Mouse (Mus musculus) large intestine, adult 2 months (tissue): ENCODE measurements around the gene Galnt10. TPM values are rescaled to one million over a fixed set of nuclear protein-coding genes. Genes with fewer than 3 reads are reported as not detected.

ENCODE experiments used
- DNase-seq: peaks from one replicate; pipeline ENCODE4 v3.0.0-alpha.2; 2012; ENCODE audit warnings: low read depth, low spot score
- WGBS: fragments of 180-500 bp; shearing (Covaris S2); methylation state at CpG from one replicate; pipeline ENCODE4 v1.1.7; 2018; 5-methylcytosine and 5-hydroxymethylcytosine counted together
- polyA plus RNA-seq: library from polyadenylated mRNA; depleted of rRNA; stranded (reverse); fragments of >200 nt; gene quantifications from 2 replicates; pipeline ENCODE4 v1.2.3, GENCODE M21; 2012; rRNA removed

Galnt10 gene
- 29.5 and 42.1 TPM in 2 replicates for polyA plus RNA-seq

DNA sequence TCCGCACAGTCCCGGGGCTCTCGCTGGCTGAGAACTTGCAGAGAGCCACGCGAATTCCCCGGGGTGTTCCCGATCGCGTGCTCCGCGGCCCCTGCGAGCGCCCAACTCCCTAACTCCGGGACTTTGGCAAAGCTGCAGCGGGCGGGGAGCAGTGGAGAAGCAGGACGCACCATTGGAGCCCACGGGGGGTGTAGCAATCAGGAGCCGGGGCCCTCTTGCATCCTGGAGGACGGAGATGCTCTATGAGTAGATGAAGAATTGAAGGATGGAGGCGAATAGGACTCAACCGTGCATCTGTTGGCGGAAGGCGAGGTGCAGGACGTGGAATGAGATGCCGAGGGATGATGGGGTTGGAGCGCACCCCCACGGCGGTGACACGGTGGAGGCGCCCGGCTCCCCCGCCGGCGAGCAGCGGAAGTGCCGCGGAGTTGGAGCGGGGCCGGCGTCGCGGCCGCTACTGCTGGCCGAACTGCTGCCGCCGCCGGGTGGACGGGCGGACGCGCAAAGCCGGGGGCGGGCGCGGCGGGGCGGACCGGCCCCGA, at the start of gene Galnt10:
Galnt10 (plus strand) TSS at position 425 of the 542 bp plus-strand sequence.
- under 1% methylated on average over 60 of the region's 60 CpGs for WGBS
- DNase-seq, result no peak

DNA sequence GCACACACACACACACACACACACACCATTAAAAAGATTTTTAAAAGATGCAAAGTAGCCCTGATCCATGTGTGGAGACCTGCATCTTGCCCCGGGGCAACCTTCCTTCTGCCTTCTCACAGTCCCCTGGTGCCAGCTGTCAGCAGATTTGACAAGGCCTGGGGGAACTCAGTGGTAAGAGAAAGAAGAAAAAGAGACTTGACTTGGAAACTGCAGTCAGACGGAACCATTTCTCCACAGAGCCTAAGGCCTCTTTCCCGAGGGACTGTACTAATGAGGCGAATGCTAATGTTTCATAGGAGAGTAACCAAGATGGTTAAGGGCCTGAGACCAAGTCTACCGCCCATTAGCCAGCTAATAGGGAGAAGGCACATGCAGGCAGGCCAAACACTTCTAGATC, 49.3 kb upstream of the Galnt10 start:
- no peak for DNase-seq
- WGBS, result 91% methylated on average over 5 of the region's 5 CpGs

DNA sequence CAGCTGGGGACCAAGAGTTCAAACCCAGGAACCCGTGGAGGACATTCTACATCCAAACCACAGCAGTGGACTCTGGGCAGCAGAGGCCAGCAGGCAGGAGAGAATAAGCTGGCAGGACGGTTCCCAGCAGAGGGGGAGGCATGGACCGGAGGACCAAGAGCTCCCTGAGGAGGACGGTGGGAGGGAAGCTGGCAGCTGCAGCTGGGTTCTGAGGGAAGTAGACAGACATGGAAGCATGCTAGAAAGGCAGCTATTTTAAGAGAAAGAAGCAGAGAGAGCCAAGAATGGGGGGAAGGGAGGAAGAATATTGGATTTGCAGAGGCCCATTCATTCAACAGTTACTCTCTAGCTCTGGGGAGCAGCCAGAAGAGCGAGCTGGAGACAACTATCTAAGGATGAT, 47.1 kb upstream of the Galnt10 start:
- no peak for DNase-seq
- WGBS, result 61% methylated on average over 5 of the region's 5 CpGs

GRCm38 (mm10) chr11:57599304-57599703, 45.9 kb upstream of the Galnt10 start:
- 65% methylated on average over 6 of the region's 6 CpGs for WGBS
- no peak for DNase-seq

GRCm38 (mm10) chr11:57600113-57600512, 45.1 kb upstream of the Galnt10 start:
- WGBS, result 46% methylated on average over 8 of the region's 8 CpGs
- DNase-seq, result no peak

GRCm38 (mm10) chr11:57600621-57601121, 44.6 kb upstream of the Galnt10 start:
- 60% methylated on average over 4 of the region's 4 CpGs for WGBS
- no peak for DNase-seq

- WGBS, result 49% methylated on average over 2 of the region's 2 CpGs
- no peak for DNase-seq
Observed at GRCm38 (mm10) chr11:57601806-57602455, 43.3 kb upstream of the Galnt10 start.

- 59% methylated on average over 5 of the region's 5 CpGs for WGBS
- DNase-seq, result no peak
Observed at GRCm38 (mm10) chr11:57605086-57605485, 40.2 kb upstream of the Galnt10 start.

DNA sequence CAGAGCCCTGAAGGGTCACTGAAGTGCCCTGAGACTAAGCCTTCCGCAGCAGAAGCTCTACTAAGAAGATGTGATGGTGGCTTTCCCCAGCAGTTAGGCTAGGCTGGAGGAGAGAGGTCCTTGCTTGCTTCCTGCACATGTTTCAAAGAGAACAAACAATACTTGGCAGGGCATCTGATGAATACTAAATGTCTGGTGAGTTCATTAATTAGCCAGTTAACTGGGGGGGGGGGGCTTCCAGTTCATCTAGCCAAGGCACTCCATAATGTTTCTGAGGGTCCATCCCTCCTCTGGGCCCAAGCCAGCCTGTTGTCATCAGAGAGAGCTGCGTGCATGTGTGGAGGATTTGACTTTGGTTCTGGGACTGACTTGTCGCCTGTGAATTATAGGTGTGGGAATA, 39.6 kb upstream of the Galnt10 start:
- WGBS, result 89% methylated on average over 3 of the region's 3 CpGs
- no peak for DNase-seq

DNA sequence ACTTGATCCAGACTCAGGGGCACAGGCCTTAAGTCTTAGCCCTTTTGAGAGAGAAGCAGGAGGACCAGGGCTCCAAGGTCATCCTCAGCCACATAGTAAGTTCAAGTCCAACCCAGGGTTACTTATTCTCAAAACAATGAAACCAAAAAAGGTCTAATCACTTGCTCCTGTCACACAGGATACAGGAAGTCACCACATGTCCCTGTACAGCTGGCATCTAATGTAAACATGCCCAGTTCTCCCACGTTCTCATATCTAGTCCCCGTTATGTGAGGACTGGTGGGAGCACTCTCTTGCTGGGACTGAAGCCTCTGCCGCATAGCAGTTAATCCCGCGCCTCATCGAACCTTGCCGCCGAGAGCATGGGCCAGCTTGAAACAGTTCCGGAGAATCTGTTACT, 30.7 kb upstream of the Galnt10 start:
- DNase-seq, result no peak
- WGBS, result 83% methylated on average over 9 of the region's 9 CpGs

DNA sequence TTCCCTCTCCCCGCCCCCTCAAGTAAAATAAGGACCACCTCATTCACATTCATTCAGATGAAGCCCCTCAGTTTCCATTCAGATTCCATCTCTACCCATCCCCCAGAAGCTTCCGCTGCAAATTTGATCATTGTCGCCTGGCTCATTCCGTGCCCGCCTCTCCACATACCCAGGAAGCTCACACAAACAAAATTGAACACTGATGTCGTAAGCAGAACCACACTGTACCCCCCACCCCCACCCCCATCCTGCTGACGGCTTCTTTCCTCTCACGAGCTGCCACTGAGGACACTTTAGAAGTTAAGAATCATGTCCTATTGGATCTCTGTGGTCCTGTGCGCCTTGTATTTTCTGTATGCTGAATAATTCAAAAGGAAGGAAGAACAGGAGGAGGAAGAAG, 30.0 kb upstream of the Galnt10 start:
- WGBS, result 79% methylated on average over 9 of the region's 9 CpGs
- DNase-seq, result no peak

GRCm38 (mm10) chr11:57615871-57616270, 29.4 kb upstream of the Galnt10 start:
- WGBS, result 77% methylated on average over 13 of the region's 13 CpGs
- DNase-seq, result no peak

GRCm38 (mm10) chr11:57617526-57618264, 27.5 kb upstream of the Galnt10 start:
- WGBS, result 16% methylated on average over 15 of the region's 15 CpGs
- DNase-seq, result no peak

- no peak for DNase-seq
- 76% methylated on average over 3 of the region's 3 CpGs for WGBS
Observed at GRCm38 (mm10) chr11:57621472-57621871, 23.8 kb upstream of the Galnt10 start.

DNA sequence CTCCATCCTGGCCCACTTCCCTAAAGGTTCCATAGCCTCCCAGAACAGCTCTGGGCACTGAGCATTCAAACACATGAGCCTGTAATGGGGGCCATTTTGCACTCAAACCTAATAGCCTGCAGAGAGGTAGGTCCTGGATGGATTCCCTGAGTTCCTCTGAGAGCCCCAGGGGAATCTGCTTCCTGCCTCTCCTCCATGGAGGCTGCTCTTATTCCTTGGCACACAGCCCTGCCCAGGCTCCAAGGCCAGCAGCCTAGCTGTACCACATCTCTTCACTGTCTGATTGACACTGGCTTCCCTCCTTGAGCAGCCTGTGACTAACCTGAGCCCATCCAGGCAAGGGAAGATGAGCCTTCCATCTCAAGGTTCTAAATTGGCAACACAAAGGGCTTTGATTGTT, 23.4 kb upstream of the Galnt10 start:
- DNase-seq, result no peak

GRCm38 (mm10) chr11:57624490-57624893, 20.8 kb upstream of the Galnt10 start:
- DNase-seq, result no peak
- 79% methylated on average over 5 of the region's 5 CpGs for WGBS

- DNase-seq, result no peak
Observed at GRCm38 (mm10) chr11:57625465-57625864, 19.8 kb upstream of the Galnt10 start.

GRCm38 (mm10) chr11:57627086-57627735, 18.0 kb upstream of the Galnt10 start:
- WGBS, result 35% methylated on average over 9 of the region's 9 CpGs
- no peak for DNase-seq

- no peak for DNase-seq
- WGBS, result 80% methylated on average over 7 of the region's 7 CpGs
Observed at GRCm38 (mm10) chr11:57631805-57632485, 13.3 kb upstream of the Galnt10 start.

DNA sequence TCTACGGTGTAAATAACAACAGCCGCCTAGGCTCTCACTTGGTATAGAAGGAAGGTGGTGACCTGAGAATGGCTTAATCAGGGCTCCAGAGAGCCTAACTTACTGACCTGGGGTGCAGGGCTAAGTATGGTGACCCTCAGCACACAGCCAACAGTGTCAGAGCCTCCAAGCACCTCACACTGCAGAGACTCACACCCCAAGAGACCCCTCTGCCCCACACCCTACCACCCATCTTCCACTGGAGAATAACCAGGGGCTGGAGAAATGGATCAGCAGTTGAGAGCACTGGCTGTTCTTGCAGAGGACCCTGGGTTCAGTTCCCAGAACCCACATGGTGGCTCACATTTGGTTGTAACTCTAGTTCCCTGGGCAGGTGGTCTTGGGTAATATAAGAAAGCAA, 12.2 kb upstream of the Galnt10 start:
- no peak for DNase-seq
- WGBS, result 97% methylated on average over 2 of the region's 2 CpGs
